Mouse (Mus musculus): ENCODE measurements around the gene Olfr904.
"Not testable (repeated sequence)": the region's sequence is repeated elsewhere in the genome, so short reads cannot be mapped to it uniquely, and the experiment has no call there.

Gene Olfr904

GRCm38 (mm10) chr9:38462844-38463243, at the start of gene Olfr904:
TSS of gene Olfr904 (plus strand) at chr9:38463144.
- no peak for DNase-seq (ENCODE audit: low spot score)

GRCm38 (mm10) chr9:38413502-38413901, 49.4 kb upstream of the Olfr904 start:
- DNase-seq (ENCODE audit: low spot score), result not testable (repeated sequence)

- DNase-seq (ENCODE audit: low spot score), result no peak
Measured at GRCm38 (mm10) chr9:38423801-38424200, 39.1 kb upstream of the Olfr904 start.

GRCm38 (mm10) chr9:38427026-38427425, 35.9 kb upstream of the Olfr904 start:
- no peak for DNase-seq (ENCODE audit: low spot score)

- DNase-seq (ENCODE audit: low spot score), result no peak
Measured at GRCm38 (mm10) chr9:38429155-38429554, 33.8 kb upstream of the Olfr904 start, which contains the start of gene Olfr901. TSS of gene Olfr901 (plus strand) at chr9:38429455.

- DNase-seq (ENCODE audit: low spot score), result no peak
Measured at GRCm38 (mm10) chr9:38447352-38447751, 15.6 kb upstream of the Olfr904 start, which contains the start of gene Olfr902. TSS of gene Olfr902 (plus strand) at chr9:38447652.

- no peak for DNase-seq (ENCODE audit: low spot score)
Measured at GRCm38 (mm10) chr9:38470807-38471206, 7.9 kb downstream of the Olfr904 start, which contains the start of gene Olfr905. TSS of gene Olfr905 (plus strand) at chr9:38471107.

- DNase-seq (ENCODE audit: low spot score), result no peak
Measured at GRCm38 (mm10) chr9:38486785-38487184, 23.8 kb downstream of the Olfr904 start, which contains the start of gene Olfr906. TSS of gene Olfr906 (plus strand) at chr9:38487085.

GRCm38 (mm10) chr9:38495501-38495900, 32.6 kb downstream of the Olfr904 start, which contains the start of gene Olfr907:
TSS of gene Olfr907 (plus strand) at chr9:38495801.
- DNase-seq (ENCODE audit: low spot score), result no peak

- DNase-seq (ENCODE audit: low spot score), result no peak
Measured at GRCm38 (mm10) chr9:38512353-38512752, 49.4 kb downstream of the Olfr904 start.

Measured in layer of hippocampus, adult 9-10 months (tissue).